In genomic region chr11:22985510-22985909, GRCm38 (mm10) we compare ENCODE assay signal across 21 mouse cellular contexts. TPM values are rescaled to one million over a fixed set of nuclear protein-coding genes. Genes with fewer than 3 reads are reported as not detected.
DNase-seq lines count a peak whose midpoint lies in the region; ATAC-seq lines count a peak whose summit lies in the region.
"Had no signal": no experiment of that assay in that cellular context is flagged by ENCODE, and none has a peak within 500 bp of the region (broad histone marks: within the 10 kb centered on the region; RNA-seq: fewer than 3 reads in every experiment).

No protein-coding gene starts in this region.

- H3K4me3 ChIP-seq in midbrain, embryonic 11.5 days (ENCODE audit: low read depth, low read length): no peak overlapping the region
- no peak overlapping the region for H3K4me3 ChIP-seq in midbrain, embryonic 15.5 days
- no peak overlapping the region for H3K4me3 ChIP-seq in neural tube, embryonic 15.5 days (replicated peaks)
- H3K4me3 ChIP-seq: embryonic facial prominence, embryonic 10.5 days; embryonic facial prominence, embryonic 12.5 days; forebrain, embryonic 13.5 days; forebrain, embryonic 15.5 days had no signal

- no peak overlapping the region for H3K9ac ChIP-seq in midbrain, embryonic 11.5 days (ENCODE audit: low read length)
- H3K9ac ChIP-seq in midbrain, embryonic 15.5 days: no peak overlapping the region
- H3K9ac ChIP-seq in neural tube, embryonic 15.5 days (replicated peaks): no peak overlapping the region
- H3K9ac ChIP-seq: embryonic facial prominence, embryonic 12.5 days; forebrain, embryonic 13.5 days; forebrain, embryonic 15.5 days; forebrain, postnatal 0 days had no signal

- DNase-seq in heart, adult 11 months: peak; percentile 65
- no peak for DNase-seq in heart, adult 9 months (ENCODE audit: low spot score in 2 of 2)
- peak; percentile 67 for DNase-seq in midbrain, embryonic 11.5 days (ENCODE audit: low spot score, missing footprints)
- DNase-seq: adrenal gland, adult 8-10 months; adrenal gland, postnatal 14 days; adrenal gland, postnatal 36 days; B cell, adult 2 months; cerebellum, adult 11-12 months; cerebellum, adult 9-10 months; cerebellum, postnatal 10 days; cerebellum, postnatal 25 days; forebrain, postnatal 0 days had no signal

- no peak for ATAC-seq in midbrain, embryonic 11.5 days (ENCODE audit: low FRiP score)
- no peak for ATAC-seq in midbrain, embryonic 15.5 days (replicated peaks)
- ATAC-seq in neural tube, embryonic 15.5 days (ENCODE audit: low FRiP score): no peak
- ATAC-seq: activated CD4-positive, CD25-positive, alpha-beta regulatory T cell, adult 4 months; CD4-positive, CD25-positive, alpha-beta regulatory T cell, adult 4 months; forebrain, embryonic 13.5 days; forebrain, embryonic 15.5 days; forebrain, postnatal 0 days had no signal

- 86% methylated on average over 3 of the region's 3 CpGs for WGBS in midbrain, embryonic 11.5 days
- 82% methylated on average over 3 of the region's 3 CpGs for WGBS in midbrain, embryonic 15.5 days
- WGBS in neural tube, embryonic 15.5 days: 87% methylated on average over 3 of the region's 3 CpGs

- no peak overlapping the region for H3K27ac ChIP-seq in midbrain, embryonic 11.5 days (ENCODE audit: low read depth, low read length)
- no peak overlapping the region for H3K27ac ChIP-seq in midbrain, embryonic 15.5 days
- H3K27ac ChIP-seq in neural tube, embryonic 15.5 days (replicated peaks): no peak overlapping the region
- H3K27ac ChIP-seq: embryonic facial prominence, embryonic 10.5 days; embryonic facial prominence, embryonic 12.5 days; forebrain, embryonic 13.5 days; forebrain, embryonic 15.5 days had no signal

- H3K27me3 ChIP-seq in midbrain, embryonic 11.5 days (ENCODE audit: control insufficient read depth, insufficient read depth, low read length): no peaks in the 10 kb centered on the region
- H3K27me3 ChIP-seq in midbrain, embryonic 15.5 days (replicated peaks): no peaks in the 10 kb centered on the region
- no peaks in the 10 kb centered on the region for H3K27me3 ChIP-seq in neural tube, embryonic 15.5 days (replicated peaks)
- H3K27me3 ChIP-seq: CH12.LX; embryonic facial prominence, embryonic 12.5 days; forebrain, embryonic 13.5 days; forebrain, embryonic 15.5 days had no signal

- H3K4me1 ChIP-seq in midbrain, embryonic 11.5 days (ENCODE audit: control insufficient read depth, insufficient read depth, low read length): peaks cover 12% of the 10 kb centered on the region
- peaks cover 18% of the 10 kb centered on the region for H3K4me1 ChIP-seq in midbrain, embryonic 15.5 days
- H3K4me1 ChIP-seq in neural tube, embryonic 15.5 days: peaks cover 12% of the 10 kb centered on the region

- no peaks in the 10 kb centered on the region for H3K9me3 ChIP-seq in midbrain, embryonic 11.5 days (ENCODE audit: control insufficient read depth, low read length)
- H3K9me3 ChIP-seq in midbrain, embryonic 15.5 days: no peaks in the 10 kb centered on the region
- no peaks in the 10 kb centered on the region for H3K9me3 ChIP-seq in neural tube, embryonic 15.5 days (replicated peaks)
- H3K9me3 ChIP-seq: embryonic facial prominence, embryonic 10.5 days; embryonic facial prominence, embryonic 12.5 days; forebrain, embryonic 13.5 days; forebrain, embryonic 15.5 days had no signal

- H3K4me2 ChIP-seq in midbrain, embryonic 11.5 days: no peak overlapping the region
- no peak overlapping the region for H3K4me2 ChIP-seq in midbrain, embryonic 15.5 days
- H3K4me2 ChIP-seq in neural tube, embryonic 15.5 days: no peak overlapping the region
- H3K4me2 ChIP-seq: embryonic facial prominence, embryonic 12.5 days; forebrain, embryonic 13.5 days; forebrain, embryonic 15.5 days had no signal

- no peaks in the 10 kb centered on the region for H3K36me3 ChIP-seq in midbrain, embryonic 11.5 days (ENCODE audit: control insufficient read depth, insufficient read depth, low read length)
- no peaks in the 10 kb centered on the region for H3K36me3 ChIP-seq in midbrain, embryonic 15.5 days (replicated peaks)
- H3K36me3 ChIP-seq in neural tube, embryonic 15.5 days: no peaks in the 10 kb centered on the region
- H3K36me3 ChIP-seq: embryonic facial prominence, embryonic 10.5 days; embryonic facial prominence, embryonic 12.5 days; forebrain, embryonic 15.5 days had no signal

RNA-seq across cellular contexts. Expression of gene Commd1, which starts 3.3 kb away (rescaled TPM):
- 432 and 437 TPM in 2 replicates for polyA plus RNA-seq in midbrain, embryonic 11.5 days (2014; fragmentation: Nextera tagmentation; extraction: Ambion mirVana)
- 241 and 245 TPM in 2 replicates for polyA plus RNA-seq in midbrain, embryonic 15.5 days (2015; fragmentation: Nextera tagmentation; extraction: Ambion mirVana)
- 243 and 255 TPM in 2 replicates for polyA plus RNA-seq in neural tube, embryonic 15.5 days (2015; fragmentation: Nextera tagmentation; extraction: Ambion mirVana)

RNA-seq across cellular contexts. Expression of gene Gm28048, which starts 3.6 kb away (rescaled TPM):
- 5.2 and 5.6 TPM in 2 replicates for polyA plus RNA-seq in midbrain, embryonic 11.5 days (2014; fragmentation: Nextera tagmentation; extraction: Ambion mirVana)
- polyA plus RNA-seq in midbrain, embryonic 15.5 days (2015; fragmentation: Nextera tagmentation; extraction: Ambion mirVana): 2.6 and 3.6 TPM in 2 replicates
- polyA plus RNA-seq in neural tube, embryonic 15.5 days (2015; fragmentation: Nextera tagmentation; extraction: Ambion mirVana): 4.3 and 8.4 TPM in 2 replicates

RNA-seq across cellular contexts. Expression of gene Cct4, which starts 4.8 kb away (rescaled TPM):
- polyA plus RNA-seq in midbrain, embryonic 11.5 days (2014; fragmentation: Nextera tagmentation; extraction: Ambion mirVana): 448 and 476 TPM in 2 replicates
- polyA plus RNA-seq in midbrain, embryonic 15.5 days (2015; fragmentation: Nextera tagmentation; extraction: Ambion mirVana): 269 and 275 TPM in 2 replicates
- 261 and 275 TPM in 2 replicates for polyA plus RNA-seq in neural tube, embryonic 15.5 days (2015; fragmentation: Nextera tagmentation; extraction: Ambion mirVana)

RNA-seq across cellular contexts. Expression of gene Zrsr1, which starts 13.7 kb away (rescaled TPM):
- 4.3 and 5.3 TPM in 2 replicates for polyA plus RNA-seq in midbrain, embryonic 11.5 days (2014; fragmentation: Nextera tagmentation; extraction: Ambion mirVana)
- polyA plus RNA-seq in midbrain, embryonic 15.5 days (2015; fragmentation: Nextera tagmentation; extraction: Ambion mirVana): 7.0 and 7.6 TPM in 2 replicates
- 9.5 and 9.7 TPM in 2 replicates for polyA plus RNA-seq in neural tube, embryonic 15.5 days (2015; fragmentation: Nextera tagmentation; extraction: Ambion mirVana)

RNA-seq across cellular contexts. Expression of gene Fam161a, which starts 21.8 kb away (rescaled TPM):
- polyA plus RNA-seq in midbrain, embryonic 11.5 days (2014; fragmentation: Nextera tagmentation; extraction: Ambion mirVana): 3.8 and 4.0 TPM in 2 replicates
- polyA plus RNA-seq in midbrain, embryonic 15.5 days (2015; fragmentation: Nextera tagmentation; extraction: Ambion mirVana): 4.0 and 5.6 TPM in 2 replicates
- polyA plus RNA-seq in neural tube, embryonic 15.5 days (2015; fragmentation: Nextera tagmentation; extraction: Ambion mirVana): 3.2 and 5.3 TPM in 2 replicates

Comparison
In these comparisons a context has a peak if more than half of its experiments do, and no peak if none do; other contexts are left out.
1. DNase-seq: peak in heart, adult 11 months (single experiment) and midbrain, embryonic 11.5 days (single experiment); none in heart, adult 9 months (0 of 2).